Mouse (Mus musculus): Measurements from ENCODE around the gene Cd81. TPM values are rescaled to one million over a fixed set of nuclear protein-coding genes. Genes with fewer than 3 reads are reported as not detected.
A peak's percentile ranks its signal among the peaks of the same experiment; 100 is the strongest.

The Cd81 gene
- polyA plus RNA-seq, 1 experiment from 2014 or later: 701 TPM

DNA sequence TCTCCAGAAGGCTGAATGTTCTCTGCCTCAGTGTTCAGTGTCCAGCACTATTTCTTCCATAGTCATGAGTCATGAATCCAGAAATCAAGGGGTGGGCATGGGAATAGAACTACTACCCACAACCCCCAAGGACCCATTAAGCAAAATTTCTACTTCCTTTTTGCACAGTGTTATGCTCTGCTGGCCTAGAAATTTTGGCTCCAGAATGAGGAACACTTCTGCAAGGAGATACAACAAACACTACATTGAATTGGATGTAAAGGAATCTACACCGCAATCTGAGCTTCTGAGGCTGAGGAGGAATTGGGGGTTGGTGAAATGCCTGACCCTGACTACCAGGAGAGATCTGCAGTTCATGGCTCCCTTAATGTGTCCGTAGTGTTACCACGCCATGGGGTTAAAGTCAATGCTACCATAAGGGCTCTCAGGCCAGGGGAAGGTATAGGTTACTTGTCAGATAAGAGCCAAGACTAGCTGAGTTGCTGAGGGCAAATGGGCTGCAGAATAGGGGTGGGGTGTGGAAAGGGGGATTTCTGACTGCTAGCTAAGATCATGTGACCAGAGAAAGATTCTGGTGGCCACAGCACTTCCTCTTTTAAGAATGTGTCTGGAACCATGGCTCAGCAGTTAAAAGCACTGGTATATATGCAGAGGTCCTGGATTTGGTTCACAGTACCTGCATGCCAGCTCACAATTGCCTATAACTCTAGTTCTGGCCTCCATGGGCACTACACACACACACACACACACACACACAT is 14.2 kb upstream of the Cd81 start:
- WGBS: 82% methylated on average over 3 of the region's 3 CpGs
- Histone ChIP-seq H3K9me3 (replicated peaks) (no peaks in the 10 kb centered on the region), H3K9ac (no peak overlapping the region), H3K4me3 (no peak overlapping the region), H3K4me2 (no peak overlapping the region), H3K27ac (ENCODE audit: poor library complexity, severe bottlenecking) (no peak overlapping the region), H3K36me3 (0 out of 2 replicates have a peak, but pooled peaks cover 5% of the 10 kb centered on the region), H3K27me3 (replicated peaks) (no peaks in the 10 kb centered on the region), H3K4me1 (replicated peaks) (peaks cover 30% of the 10 kb centered on the region)
- no peak for ATAC-seq (ENCODE audit: insufficient number of reproducible peaks, low FRiP score)

DNA sequence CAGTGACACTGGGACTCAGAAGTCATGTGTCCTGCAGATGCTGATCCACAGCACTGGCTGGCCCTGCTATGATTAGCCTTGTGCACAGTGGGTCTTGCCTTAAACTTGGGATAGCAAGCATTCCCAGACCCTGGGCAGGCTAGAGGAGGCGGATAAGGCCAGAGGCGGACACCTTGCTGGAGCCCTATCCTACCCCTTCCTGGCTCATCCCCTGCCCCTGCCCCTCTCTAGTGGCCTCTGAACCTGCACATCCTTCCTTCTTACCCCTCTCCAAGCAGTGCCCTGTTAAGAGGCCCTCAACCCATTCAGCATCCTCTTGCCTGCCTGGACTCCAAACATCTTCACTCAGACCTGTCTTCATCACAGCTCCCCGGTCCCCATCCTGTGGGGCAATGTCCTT is 12.0 kb upstream of the Cd81 start:
- H3K4me2 ChIP-seq: no peak overlapping the region
- H3K27me3 ChIP-seq (replicated peaks): no peaks in the 10 kb centered on the region
- ATAC-seq (ENCODE audit: insufficient number of reproducible peaks, low FRiP score): no peak
- peaks cover 31% of the 10 kb centered on the region for H3K4me1 ChIP-seq (replicated peaks)
- H3K9me3 ChIP-seq (replicated peaks): no peaks in the 10 kb centered on the region
- H3K27ac ChIP-seq (ENCODE audit: poor library complexity, severe bottlenecking): no peak overlapping the region
- no peak overlapping the region for H3K9ac ChIP-seq
- no peaks in the 10 kb centered on the region for H3K36me3 ChIP-seq
- WGBS: 87% methylated on average over 3 of the region's 3 CpGs
- no peak overlapping the region for H3K4me3 ChIP-seq

DNA sequence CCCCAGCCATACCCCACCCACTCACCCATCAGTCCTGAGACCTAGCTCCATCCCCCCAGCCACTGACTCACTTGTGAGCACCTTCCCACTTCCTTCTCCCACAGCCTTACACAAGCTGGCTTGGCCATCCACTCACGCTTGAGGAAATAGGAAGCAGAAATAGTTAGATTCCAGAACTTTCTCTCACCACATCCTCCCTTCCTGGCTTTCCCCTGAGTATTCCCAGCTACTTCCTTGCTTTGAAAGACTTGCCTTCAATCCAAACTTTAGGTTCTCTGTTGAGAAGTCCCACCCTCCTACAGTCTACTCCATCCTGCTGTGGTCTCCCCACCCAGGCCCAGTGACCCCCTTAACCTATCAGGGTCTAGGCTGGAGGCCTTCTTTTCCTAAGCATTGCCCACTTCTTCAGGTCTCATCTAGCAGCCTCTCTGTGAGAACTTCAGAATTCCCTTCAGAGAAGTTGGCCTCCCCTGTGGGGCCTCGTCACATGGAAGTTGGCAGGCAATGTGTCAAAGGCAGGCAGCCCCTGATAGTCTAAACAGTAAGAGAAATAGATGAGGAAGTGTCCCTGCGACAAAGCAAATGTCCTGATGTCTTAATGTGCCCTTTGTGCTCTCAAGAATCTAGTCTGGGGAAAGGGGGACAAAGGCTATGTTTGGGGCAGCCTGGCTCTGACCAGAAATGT is 11.3 kb upstream of the Cd81 start:
- Histone ChIP-seq H3K9ac (no peak overlapping the region), H3K9me3 (replicated peaks) (no peaks in the 10 kb centered on the region), H3K27me3 (replicated peaks) (no peaks in the 10 kb centered on the region), H3K4me2 (no peak overlapping the region), H3K4me1 (replicated peaks) (peaks cover 31% of the 10 kb centered on the region), H3K27ac (ENCODE audit: poor library complexity, severe bottlenecking) (peak overlapping the region; percentile 56), H3K36me3 (no peaks in the 10 kb centered on the region), H3K4me3 (no peak overlapping the region)
- no peak for ATAC-seq (ENCODE audit: insufficient number of reproducible peaks, low FRiP score)
- 65% methylated on average over 3 of the region's 3 CpGs for WGBS

DNA sequence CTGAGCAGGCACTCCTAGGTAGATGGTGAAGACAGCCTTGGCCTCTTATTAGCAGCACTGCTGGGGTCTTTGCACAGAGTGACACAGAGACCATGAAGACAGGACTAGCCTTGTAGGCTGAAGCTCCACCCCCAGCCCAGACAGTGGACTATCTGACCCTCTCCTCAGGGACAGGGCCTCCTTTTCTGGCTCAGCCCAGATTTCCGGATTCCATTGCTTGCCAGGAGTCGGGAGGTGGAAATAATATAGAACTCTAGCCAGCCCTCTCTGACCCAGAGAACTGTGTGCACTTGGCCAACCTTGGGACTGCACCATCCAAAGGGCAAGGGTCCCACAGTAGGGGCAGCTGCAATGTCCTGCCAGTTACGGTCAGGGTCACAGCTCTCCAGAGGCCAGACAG is 10.4 kb upstream of the Cd81 start:
- H3K27me3 ChIP-seq (replicated peaks): no peaks in the 10 kb centered on the region
- whole genome bisulfite sequencing: 37% methylated on average over 3 of the region's 3 CpGs
- H3K9ac ChIP-seq: no peak overlapping the region
- no peak overlapping the region for H3K4me2 ChIP-seq
- no peaks in the 10 kb centered on the region for H3K36me3 ChIP-seq
- H3K27ac ChIP-seq (ENCODE audit: poor library complexity, severe bottlenecking): peak overlapping the region; percentile 56
- ATAC-seq (ENCODE audit: insufficient number of reproducible peaks, low FRiP score): peak; percentile 80
- no peak overlapping the region for H3K4me3 ChIP-seq
- H3K4me1 ChIP-seq (replicated peaks): peaks cover 31% of the 10 kb centered on the region
- H3K9me3 ChIP-seq (replicated peaks): no peaks in the 10 kb centered on the region

DNA sequence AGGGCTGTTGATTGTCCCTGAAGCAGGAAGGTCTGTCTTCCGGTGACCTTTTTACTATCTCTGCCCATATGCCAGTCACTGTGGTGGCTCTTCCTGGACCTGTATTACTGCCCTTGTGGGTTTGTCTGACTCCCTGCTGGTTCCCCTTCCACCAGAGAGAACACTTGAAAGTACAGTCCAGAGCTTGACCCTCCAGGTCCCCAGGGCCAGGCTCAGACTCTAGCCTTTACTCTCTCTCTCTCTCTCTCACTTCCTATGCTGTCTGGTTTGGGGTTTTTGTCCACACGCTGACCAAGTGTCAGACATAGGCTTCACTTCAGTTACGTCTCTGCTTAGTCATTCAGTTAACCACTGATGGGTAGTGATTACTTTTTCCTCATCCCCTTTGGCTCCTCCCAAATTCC is 9.6 kb upstream of the Cd81 start:
- ATAC-seq (ENCODE audit: insufficient number of reproducible peaks, low FRiP score): 0 out of 2 replicates have a peak, but pooled peaks have one; percentile 12
- Histone ChIP-seq H3K27ac (ENCODE audit: poor library complexity, severe bottlenecking) (peak overlapping the region; percentile 56), H3K4me1 (replicated peaks) (peaks cover 31% of the 10 kb centered on the region), H3K4me2 (no peak overlapping the region), H3K36me3 (no peaks in the 10 kb centered on the region), H3K4me3 (no peak overlapping the region), H3K9me3 (replicated peaks) (no peaks in the 10 kb centered on the region), H3K27me3 (replicated peaks) (no peaks in the 10 kb centered on the region), H3K9ac (no peak overlapping the region)
- WGBS: 70% methylated on average over 3 of the region's 3 CpGs

DNA sequence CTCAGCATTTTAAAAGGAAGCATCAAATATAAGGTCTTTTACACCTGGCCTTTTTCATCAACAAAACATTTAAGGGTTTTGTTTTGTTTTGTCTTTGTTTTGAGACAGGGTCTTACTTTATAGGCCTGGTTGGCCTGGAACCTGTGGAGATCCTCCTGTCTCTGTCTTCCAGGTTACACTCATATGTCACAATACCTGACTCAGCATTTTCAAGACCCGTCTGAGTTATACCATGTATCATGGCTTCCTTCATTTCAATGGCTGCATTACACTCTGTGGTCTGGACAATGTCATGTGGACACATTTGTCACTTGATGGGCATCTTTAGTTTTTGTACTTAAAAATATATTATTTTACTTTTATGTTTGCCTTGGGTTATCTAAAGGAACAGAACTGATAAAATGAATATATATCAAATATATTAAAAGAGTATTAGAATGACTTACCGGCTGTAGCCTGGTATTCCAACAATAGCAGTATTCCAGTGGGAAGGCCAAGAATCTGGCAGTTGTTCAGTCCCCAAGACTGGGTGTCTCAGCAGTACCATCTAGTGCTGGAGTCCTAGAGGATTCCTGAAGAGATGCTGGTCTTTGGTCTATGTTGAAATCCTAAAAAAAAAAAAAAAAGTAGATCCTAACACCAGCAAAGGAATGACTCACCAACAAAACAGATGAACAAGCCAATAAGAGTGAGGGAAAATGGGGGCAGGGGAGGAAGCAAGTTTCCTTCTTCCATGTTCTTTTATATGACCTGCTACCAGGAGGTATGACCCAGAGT is 8.3 kb upstream of the Cd81 start:
- no peak for ATAC-seq (ENCODE audit: insufficient number of reproducible peaks, low FRiP score)
- WGBS: 87% methylated on average over 2 of the region's 2 CpGs
- H3K4me1 ChIP-seq (replicated peaks): peaks cover 33% of the 10 kb centered on the region

DNA sequence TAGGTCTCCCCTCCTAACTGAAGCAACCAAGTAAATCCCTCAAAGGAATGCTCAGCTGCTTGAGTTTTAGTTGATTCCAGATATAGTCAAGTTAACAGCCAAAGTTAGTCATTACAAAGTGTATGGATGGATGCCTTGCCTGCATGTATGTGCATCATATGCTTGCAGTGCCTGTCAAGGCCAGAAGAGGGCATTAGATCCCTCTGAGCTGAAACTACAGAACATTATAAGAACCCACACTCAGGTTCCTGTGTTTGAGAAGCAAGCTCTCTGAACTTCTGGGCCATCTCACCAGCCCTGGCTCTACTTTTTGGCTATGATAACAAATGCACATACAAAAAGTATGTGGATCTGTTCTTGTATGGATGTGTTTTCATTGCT is 7.7 kb upstream of the Cd81 start:
- Histone ChIP-seq H3K4me3 (no peak overlapping the region), H3K4me1 (replicated peaks) (peaks cover 39% of the 10 kb centered on the region), H3K9ac (no peak overlapping the region), H3K27me3 (replicated peaks) (no peaks in the 10 kb centered on the region), H3K9me3 (replicated peaks) (no peaks in the 10 kb centered on the region), H3K27ac (ENCODE audit: poor library complexity, severe bottlenecking) (no peak overlapping the region), H3K4me2 (no peak overlapping the region), H3K36me3 (no peaks in the 10 kb centered on the region)
- ATAC-seq (ENCODE audit: insufficient number of reproducible peaks, low FRiP score): no peak

More for the DNA sequence above, 8.3 kb upstream of the Cd81 start:
- Histone ChIP-seq H3K27me3 (replicated peaks) (no peaks in the 10 kb centered on the region), H3K4me3 (no peak overlapping the region), H3K9me3 (replicated peaks) (no peaks in the 10 kb centered on the region), H3K27ac (ENCODE audit: poor library complexity, severe bottlenecking) (no peak overlapping the region), H3K9ac (no peak overlapping the region), H3K4me2 (no peak overlapping the region), H3K36me3 (no peaks in the 10 kb centered on the region)

DNA sequence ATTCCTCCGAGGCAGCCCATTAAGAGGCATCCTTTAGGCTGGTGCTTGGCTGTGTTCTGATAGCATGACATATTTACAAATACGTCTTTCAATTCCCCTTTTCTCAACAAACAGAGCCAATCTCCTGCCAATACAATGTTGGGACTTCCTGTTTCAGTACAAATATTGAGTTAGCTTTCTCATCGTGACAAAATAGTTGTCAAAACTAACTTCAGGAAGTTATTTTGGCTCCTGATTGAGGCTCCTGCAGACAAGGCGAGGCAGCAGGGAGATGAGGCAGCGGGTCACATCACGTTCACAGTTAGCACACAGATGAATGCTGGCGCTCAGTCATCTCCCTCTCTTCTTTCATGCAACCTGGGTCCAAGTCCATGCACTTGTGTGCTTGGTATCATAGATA is 6.2 kb upstream of the Cd81 start:
- no peak overlapping the region for H3K27ac ChIP-seq (ENCODE audit: poor library complexity, severe bottlenecking)
- H3K27me3 ChIP-seq (replicated peaks): no peaks in the 10 kb centered on the region
- no peaks in the 10 kb centered on the region for H3K9me3 ChIP-seq (replicated peaks)
- no peak for ATAC-seq (ENCODE audit: insufficient number of reproducible peaks, low FRiP score)
- H3K4me1 ChIP-seq (replicated peaks): peaks cover 38% of the 10 kb centered on the region
- no peak overlapping the region for H3K4me2 ChIP-seq
- WGBS: 66% methylated on average over 7 of the region's 7 CpGs
- H3K4me3 ChIP-seq: no peak overlapping the region
- H3K36me3 ChIP-seq: no peaks in the 10 kb centered on the region
- no peak overlapping the region for H3K9ac ChIP-seq

DNA sequence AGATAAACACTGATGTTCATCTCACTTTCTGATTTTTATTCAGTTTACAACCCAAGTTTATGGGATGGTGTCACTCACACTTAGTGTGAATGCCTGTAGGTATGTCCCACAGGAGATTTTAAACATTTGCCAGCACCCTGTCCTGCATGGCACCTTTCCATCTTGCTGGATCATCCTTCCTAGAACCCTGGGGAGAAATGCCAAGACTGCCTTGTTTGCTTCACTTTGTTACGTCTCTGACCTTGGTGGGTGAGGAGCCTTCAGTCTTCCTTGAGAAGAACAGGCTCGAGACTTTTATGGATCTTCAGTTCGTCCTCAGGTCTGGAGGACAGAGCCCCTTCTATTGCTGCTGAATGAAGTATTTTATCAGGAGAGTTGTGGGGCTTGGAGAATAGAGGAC is 3.2 kb upstream of the Cd81 start:
- H3K4me2 ChIP-seq: no peak overlapping the region
- no peak overlapping the region for H3K9ac ChIP-seq
- no peaks in the 10 kb centered on the region for H3K9me3 ChIP-seq (replicated peaks)
- H3K27me3 ChIP-seq (replicated peaks): no peaks in the 10 kb centered on the region
- 69% methylated on average over 3 of the region's 3 CpGs for WGBS
- no peak overlapping the region for H3K4me3 ChIP-seq
- H3K27ac ChIP-seq (ENCODE audit: poor library complexity, severe bottlenecking): peak overlapping the region; percentile 52; the same call in 1 of the 2 replicates
- ATAC-seq (ENCODE audit: insufficient number of reproducible peaks, low FRiP score): no peak
- no peaks in the 10 kb centered on the region for H3K36me3 ChIP-seq
- peaks cover 30% of the 10 kb centered on the region for H3K4me1 ChIP-seq (replicated peaks)

DNA sequence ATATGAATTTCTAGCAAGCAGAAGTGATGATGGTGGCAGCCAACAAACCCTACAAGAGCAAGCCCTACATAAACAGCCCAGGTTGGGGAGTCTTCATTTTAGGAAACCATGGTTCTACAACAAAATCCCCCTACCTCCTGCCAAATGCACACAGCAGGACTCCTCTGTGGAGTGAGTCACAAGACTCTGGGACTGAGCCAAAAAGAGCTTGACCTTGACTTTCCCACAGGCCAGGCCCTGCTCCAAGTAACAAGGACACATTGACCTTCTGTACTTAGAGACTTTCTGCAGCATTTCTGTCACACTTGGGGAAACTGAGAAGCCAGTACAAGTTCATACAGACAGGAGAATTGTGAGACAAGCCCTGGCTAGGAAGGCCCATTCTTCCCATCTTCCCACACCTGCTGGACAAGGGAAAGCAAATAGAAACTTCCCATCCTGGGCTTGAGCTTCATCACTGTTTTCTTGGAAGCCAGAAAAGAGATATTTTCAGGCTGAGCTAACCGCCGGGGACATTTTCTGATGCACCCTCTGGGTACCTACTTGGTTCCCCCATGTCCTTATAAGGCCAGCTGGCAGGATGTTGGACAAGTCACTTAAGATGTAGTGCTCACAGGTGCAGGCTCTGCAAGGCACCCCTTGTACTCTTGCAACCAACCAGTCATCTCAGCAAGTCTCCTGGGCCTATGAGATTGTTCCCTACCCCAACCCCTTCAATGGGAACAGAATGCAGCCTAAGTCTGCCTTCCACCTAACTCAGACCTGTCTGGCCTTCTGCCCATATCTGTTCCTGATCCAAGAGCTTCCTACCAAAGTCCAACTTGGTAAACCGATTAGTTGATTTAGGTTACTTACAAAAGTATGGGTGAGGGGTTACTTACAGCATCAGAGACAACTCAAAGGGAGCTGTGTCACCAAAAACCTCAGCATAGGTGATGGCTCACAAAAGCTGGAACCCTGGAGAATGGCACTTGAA is 2.4 kb upstream of the Cd81 start:
- Histone ChIP-seq H3K9ac (no peak overlapping the region), H3K4me1 (replicated peaks) (peaks cover 38% of the 10 kb centered on the region), H3K27me3 (replicated peaks) (no peaks in the 10 kb centered on the region), H3K9me3 (replicated peaks) (no peaks in the 10 kb centered on the region), H3K27ac (ENCODE audit: poor library complexity, severe bottlenecking) (peak overlapping the region; percentile 52), H3K4me3 (no peak overlapping the region), H3K36me3 (no peaks in the 10 kb centered on the region), H3K4me2 (no peak overlapping the region)
- WGBS: 87% methylated on average over 3 of the region's 3 CpGs
- no peak for ATAC-seq (ENCODE audit: insufficient number of reproducible peaks, low FRiP score)
